Mouse (Mus musculus): ENCODE measurements around the gene Acrbp.

Gene Acrbp

GRCm38 (mm10) chr6:125099421-125099971 is 50.0 kb downstream of the Acrbp start:
- no peak for DNase-seq (ENCODE audit: low spot score in 2 of 2)

- DNase-seq (ENCODE audit: low spot score in 2 of 2) = no peak
Measured at GRCm38 (mm10) chr6:125101444-125101843, 52.0 kb downstream of the Acrbp start.

- no peak for DNase-seq (ENCODE audit: low spot score in 2 of 2)
Measured at GRCm38 (mm10) chr6:125104223-125104622, 54.7 kb downstream of the Acrbp start.

GRCm38 (mm10) chr6:125107705-125108104 is 58.2 kb downstream of the Acrbp start:
- DNase-seq (ENCODE audit: low spot score in 2 of 2) = no peak

GRCm38 (mm10) chr6:125109371-125109770 is 59.9 kb downstream of the Acrbp start:
- no peak for DNase-seq (ENCODE audit: low spot score in 2 of 2)

GRCm38 (mm10) chr6:125110927-125111326 is 61.4 kb downstream of the Acrbp start:
- no peak for DNase-seq (ENCODE audit: low spot score in 2 of 2)

- no peak for DNase-seq (ENCODE audit: low spot score in 2 of 2)
Measured at GRCm38 (mm10) chr6:125112553-125112952, 63.1 kb downstream of the Acrbp start.
